Mouse (Mus musculus): ENCODE results near the gene Setd3. TPM values are rescaled to one million over a fixed set of nuclear protein-coding genes. Genes with fewer than 3 reads are reported as not detected.

The Setd3 gene
- polyA plus RNA-seq, 1 experiment, result 2.0 TPM

- Histone ChIP-seq H3K9me3 (ENCODE audit: control insufficient read depth, low read length) (no peaks in the 10 kb centered on the region), H3K27me3 (ENCODE audit: control insufficient read depth) (no peaks in the 10 kb centered on the region), H3K4me3 (replicated peaks) (no peak overlapping the region), H3K4me1 (ENCODE audit: control insufficient read depth) (no peaks in the 10 kb centered on the region), H3K36me3 (ENCODE audit: control insufficient read depth) (peaks cover 93% of the 10 kb centered on the region)
- no peak for TF ChIP-seq GATA1 (IDR thresholded peaks at IDR 0.05; ENCODE audit: low read length)
- TF ChIP-seq TAL1 (IDR thresholded peaks at IDR 0.05; ENCODE audit: low read length), result no peak
Measured at GRCm38 (mm10) chr12:108187541-108188091, 8.5 kb upstream of the Setd3 start.

DNA sequence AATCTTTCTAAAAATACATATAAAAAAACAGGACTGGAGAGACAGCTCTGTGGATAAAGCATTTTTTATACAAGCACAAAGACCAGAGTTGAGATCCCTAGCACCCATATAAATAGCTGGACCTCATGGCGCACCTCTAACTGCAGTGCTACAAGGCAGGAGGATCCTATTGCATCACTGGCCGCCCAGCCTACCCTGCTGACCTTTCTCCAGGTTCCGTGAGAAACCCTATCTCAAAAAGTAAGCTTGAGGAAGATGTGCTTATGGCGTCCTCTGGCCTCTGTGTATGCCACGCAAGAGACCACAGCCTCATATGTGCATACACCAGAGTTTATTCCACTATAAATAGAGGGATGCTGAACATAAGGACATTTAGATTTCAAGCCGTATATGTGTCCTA is 2.6 kb upstream of the Setd3 start:
- Histone ChIP-seq H3K4me1 (ENCODE audit: control insufficient read depth) (peaks cover 37% of the 10 kb centered on the region), H3K4me3 (replicated peaks) (no peak overlapping the region), H3K36me3 (ENCODE audit: control insufficient read depth) (peaks cover 66% of the 10 kb centered on the region), H3K9me3 (ENCODE audit: control insufficient read depth, low read length) (no peaks in the 10 kb centered on the region), H3K27me3 (ENCODE audit: control insufficient read depth) (no peaks in the 10 kb centered on the region)
- TF ChIP-seq GATA1 (IDR thresholded peaks at IDR 0.05; ENCODE audit: low read length) (no peak), TAL1 (IDR thresholded peaks at IDR 0.05; ENCODE audit: low read length) (no peak)

GRCm38 (mm10) chr12:108179321-108180266 is 480 bp upstream of the Setd3 start, which contains the start of gene Ccnk:
Ccnk (plus strand) TSS chr12:108179579.
- H3K9me3 ChIP-seq (ENCODE audit: control insufficient read depth, low read length), result no peaks in the 10 kb centered on the region
- no peaks in the 10 kb centered on the region for H3K27me3 ChIP-seq (ENCODE audit: control insufficient read depth)
- no peak for TF ChIP-seq TAL1 (IDR thresholded peaks at IDR 0.05; ENCODE audit: low read length)
- peak; percentile 65 for TF ChIP-seq GATA1 (IDR thresholded peaks at IDR 0.05; ENCODE audit: low read length)
- peaks cover 50% of the 10 kb centered on the region for H3K4me1 ChIP-seq (ENCODE audit: control insufficient read depth)
- peaks cover 53% of the 10 kb centered on the region for H3K36me3 ChIP-seq (ENCODE audit: control insufficient read depth)
- peak within 1 kb of the TSS; percentile 82 for H3K4me3 ChIP-seq (replicated peaks)

DNA sequence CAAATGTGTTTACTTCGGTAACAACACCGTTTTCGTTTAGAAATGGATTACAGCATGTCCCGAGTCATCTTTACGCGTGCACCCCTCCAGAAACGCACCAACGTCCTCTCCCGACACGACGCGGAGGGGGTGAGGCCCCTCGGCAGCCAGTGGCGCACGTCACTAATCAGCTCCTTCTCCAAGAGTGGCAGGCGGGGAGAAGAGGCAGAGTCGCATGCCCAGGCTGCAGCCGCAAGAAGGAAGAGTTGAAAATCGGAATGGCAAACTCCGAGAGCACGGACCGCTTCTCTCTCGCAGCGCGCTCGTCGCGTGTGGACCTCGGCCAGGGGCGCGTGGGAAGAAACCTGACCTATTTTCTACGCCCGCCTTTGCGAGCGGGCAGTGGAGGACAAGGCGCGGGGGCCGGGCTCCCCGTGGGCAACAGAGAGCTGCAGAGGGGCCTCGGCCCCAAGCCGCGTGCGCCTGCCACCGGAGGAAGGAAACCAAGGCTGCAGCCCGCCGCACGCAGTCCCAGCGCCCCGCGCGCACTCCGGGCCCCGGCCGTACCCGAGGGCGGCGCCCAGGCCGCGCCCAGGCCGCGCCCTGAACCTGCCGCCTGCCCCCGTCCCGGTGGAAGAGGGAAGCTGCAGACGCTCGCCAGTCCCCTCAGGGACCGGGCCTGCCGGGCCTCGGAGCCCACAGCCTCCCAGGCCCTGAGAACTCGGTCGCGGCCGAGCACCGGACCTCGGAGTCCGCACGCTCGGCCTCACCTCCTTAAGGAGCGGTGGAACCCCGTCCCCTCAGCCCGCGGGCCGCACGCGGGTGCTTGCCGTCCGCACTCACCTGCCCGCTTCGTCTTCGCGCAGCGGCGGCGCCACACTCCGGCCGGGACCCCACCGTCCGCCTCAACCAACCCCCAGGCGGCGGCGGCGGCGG is 526 bp downstream of the Setd3 start:
- Histone ChIP-seq H3K4me1 (ENCODE audit: control insufficient read depth) (peaks cover 55% of the 10 kb centered on the region), H3K9me3 (ENCODE audit: control insufficient read depth, low read length) (no peaks in the 10 kb centered on the region), H3K27me3 (ENCODE audit: control insufficient read depth) (no peaks in the 10 kb centered on the region), H3K36me3 (ENCODE audit: control insufficient read depth) (peaks cover 47% of the 10 kb centered on the region), H3K4me3 (replicated peaks) (peak overlapping the region; percentile 82)
- TF ChIP-seq GATA1 (IDR thresholded peaks at IDR 0.05; ENCODE audit: low read length), result no peak

- H3K9me3 ChIP-seq (ENCODE audit: control insufficient read depth, low read length), result no peaks in the 10 kb centered on the region
- H3K27me3 ChIP-seq (ENCODE audit: control insufficient read depth), result no peaks in the 10 kb centered on the region
- H3K36me3 ChIP-seq (ENCODE audit: control insufficient read depth), result peaks cover 35% of the 10 kb centered on the region
- TF ChIP-seq TAL1 (IDR thresholded peaks at IDR 0.05; ENCODE audit: low read length), result no peak
- TF ChIP-seq GATA1 (IDR thresholded peaks at IDR 0.05; ENCODE audit: low read length), result no peak
- H3K4me1 ChIP-seq (ENCODE audit: control insufficient read depth), result peaks cover 64% of the 10 kb centered on the region
- peak overlapping the region; percentile 14 for H3K4me3 ChIP-seq (replicated peaks)
Measured at GRCm38 (mm10) chr12:108176366-108176765, 2.7 kb downstream of the Setd3 start.

GRCm38 (mm10) chr12:108174606-108175505 is 4.3 kb downstream of the Setd3 start:
- Histone ChIP-seq H3K9me3 (ENCODE audit: control insufficient read depth, low read length) (no peaks in the 10 kb centered on the region), H3K27me3 (ENCODE audit: control insufficient read depth) (no peaks in the 10 kb centered on the region), H3K4me3 (replicated peaks) (no peak overlapping the region), H3K4me1 (ENCODE audit: control insufficient read depth) (peaks cover 58% of the 10 kb centered on the region), H3K36me3 (ENCODE audit: control insufficient read depth) (peaks cover 37% of the 10 kb centered on the region)
- TF ChIP-seq GATA1 (IDR thresholded peaks at IDR 0.05; ENCODE audit: low read length), result no peak
- TF ChIP-seq TAL1 (IDR thresholded peaks at IDR 0.05; ENCODE audit: low read length), result no peak

- no peak overlapping the region for H3K4me3 ChIP-seq (replicated peaks)
- H3K36me3 ChIP-seq (ENCODE audit: control insufficient read depth), result peaks cover 35% of the 10 kb centered on the region
- H3K27me3 ChIP-seq (ENCODE audit: control insufficient read depth), result no peaks in the 10 kb centered on the region
- peaks cover 54% of the 10 kb centered on the region for H3K4me1 ChIP-seq (ENCODE audit: control insufficient read depth)
- no peaks in the 10 kb centered on the region for H3K9me3 ChIP-seq (ENCODE audit: control insufficient read depth, low read length)
- TF ChIP-seq GATA1 (IDR thresholded peaks at IDR 0.05; ENCODE audit: low read length), result no peak
- no peak for TF ChIP-seq TAL1 (IDR thresholded peaks at IDR 0.05; ENCODE audit: low read length)
Measured at GRCm38 (mm10) chr12:108172639-108173038, 6.5 kb downstream of the Setd3 start.

- Histone ChIP-seq H3K4me3 (replicated peaks) (no peak overlapping the region), H3K27me3 (ENCODE audit: control insufficient read depth) (no peaks in the 10 kb centered on the region), H3K4me1 (ENCODE audit: control insufficient read depth) (peaks cover 41% of the 10 kb centered on the region), H3K36me3 (ENCODE audit: control insufficient read depth) (peaks cover 24% of the 10 kb centered on the region), H3K9me3 (ENCODE audit: control insufficient read depth, low read length) (no peaks in the 10 kb centered on the region)
- no peak for TF ChIP-seq TAL1 (IDR thresholded peaks at IDR 0.05; ENCODE audit: low read length)
Measured at GRCm38 (mm10) chr12:108171336-108171735, 7.8 kb downstream of the Setd3 start.
